Mouse (Mus musculus): ENCODE data around the gene Klrb1a. TPM values are rescaled to one million over a fixed set of nuclear protein-coding genes. Genes with fewer than 3 reads are reported as not detected.

Klrb1a gene
- polyA plus RNA-seq, 1 experiment, result 0.29 TPM

DNA sequence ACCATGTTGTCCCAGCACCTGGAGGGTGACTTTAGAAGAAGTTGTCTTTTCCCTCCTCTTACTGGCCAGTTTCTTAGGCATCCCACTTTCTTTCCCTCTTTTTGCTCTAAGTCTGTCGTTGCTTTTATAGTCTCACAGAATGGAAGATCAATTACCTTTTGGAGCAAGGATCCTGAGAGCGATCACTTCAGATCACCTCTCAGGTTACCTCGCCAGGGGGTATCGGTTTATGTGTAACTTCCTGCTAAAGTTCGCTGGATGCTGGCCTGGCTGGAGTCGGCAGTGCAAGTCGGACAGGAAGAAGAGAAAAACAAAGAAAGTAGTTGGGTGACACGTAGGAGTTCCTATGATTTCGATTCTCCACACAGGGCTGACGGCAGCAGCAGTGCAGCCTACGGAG lies 41.8 kb downstream of the Klrb1a start, which contains the start of gene A2ml1:
Gene A2ml1, minus strand, starts transcription at position 101 of the 400 bp plus-strand sequence.
- Histone ChIP-seq H3K79me2 (ENCODE audit: control insufficient read depth, insufficient read depth) (no peaks in the 10 kb centered on the region), H3ac (ENCODE audit: control insufficient read depth, insufficient read length) (no peak within 1 kb of the TSS), H3K36me3 (ENCODE audit: control insufficient read depth, insufficient read depth) (no peaks in the 10 kb centered on the region), H3K4me3 (no peak within 1 kb of the TSS), H3K27me3 (ENCODE audit: control insufficient read depth, insufficient read depth, insufficient read length) (no peaks in the 10 kb centered on the region), H3K4me2 (ENCODE audit: low read depth) (no peak within 1 kb of the TSS)
- TF ChIP-seq MYOD1 (IDR thresholded peaks at IDR 0.05; ENCODE audit: control insufficient read depth in 1 of 3, insufficient read length in 2 of 3, low read depth in 2 of 3) (no peak), CEBPB (IDR thresholded peaks at IDR 0.05; ENCODE audit: insufficient read depth, poor library complexity, severe bottlenecking) (no peak), USF1 (IDR thresholded peaks at IDR 0.05; ENCODE audit: low read depth) (no peak)

DNA sequence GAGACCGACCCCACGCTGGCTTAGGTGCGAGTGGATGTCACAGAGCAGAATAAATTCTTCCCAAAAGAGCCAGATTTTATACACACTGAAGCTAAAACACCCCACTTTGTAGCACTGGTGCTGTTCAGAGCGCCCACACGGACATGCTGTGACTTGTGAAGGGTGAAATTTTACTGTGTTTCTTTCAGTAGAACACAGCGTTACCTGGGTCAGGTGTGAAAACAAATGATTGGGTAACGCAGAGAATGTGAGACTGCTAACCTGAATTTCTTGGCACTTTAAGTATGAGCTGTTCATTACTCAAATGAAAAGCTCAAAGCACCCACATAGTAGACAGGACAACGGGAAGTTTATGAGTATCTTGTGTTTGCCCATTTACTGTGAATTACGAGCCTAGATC lies 46.0 kb downstream of the Klrb1a start:
- no peaks in the 10 kb centered on the region for H3K79me2 ChIP-seq (ENCODE audit: control insufficient read depth, insufficient read depth)
- H3K4me2 ChIP-seq (ENCODE audit: low read depth), result no peak overlapping the region
- H3K36me3 ChIP-seq (ENCODE audit: control insufficient read depth, insufficient read depth), result no peaks in the 10 kb centered on the region
- no peak for TF ChIP-seq TCF3 (IDR thresholded peaks at IDR 0.05; ENCODE audit: insufficient read length, low read depth)
- TF ChIP-seq MYOD1 (IDR thresholded peaks at IDR 0.05; ENCODE audit: control insufficient read depth in 1 of 3, insufficient read length in 2 of 3, low read depth in 2 of 3), result no peak
- no peak for TF ChIP-seq USF1 (IDR thresholded peaks at IDR 0.05; ENCODE audit: low read depth)
- TF ChIP-seq REST (IDR thresholded peaks at IDR 0.05; ENCODE audit: insufficient read depth, insufficient read length), result no peak
- TF ChIP-seq POLR2AphosphoS2 (IDR thresholded peaks at IDR 0.05; ENCODE audit: insufficient read length, low read depth), result no peak
- no peak for TF ChIP-seq CEBPB (IDR thresholded peaks at IDR 0.05; ENCODE audit: insufficient read depth, poor library complexity, severe bottlenecking)
- no peak for TF ChIP-seq E2F4 (IDR thresholded peaks at IDR 0.05; ENCODE audit: insufficient read depth)
- TF ChIP-seq SRF (IDR thresholded peaks at IDR 0.05; ENCODE audit: control insufficient read depth, insufficient read length, low read depth), result no peak
- no peak for TF ChIP-seq MAX (IDR thresholded peaks at IDR 0.05; ENCODE audit: low read depth)
- no peak for TF ChIP-seq POLR2A (IDR thresholded peaks at IDR 0.05; ENCODE audit: insufficient read length, low read depth)
- TF ChIP-seq TCF12 (IDR thresholded peaks at IDR 0.05; ENCODE audit: insufficient read depth, poor library complexity, severe bottlenecking), result no peak
- TF ChIP-seq MYOG (IDR thresholded peaks at IDR 0.05; ENCODE audit: control insufficient read depth in 1 of 3, insufficient read depth in 1 of 3, insufficient read length in 2 of 3, low read depth in 2 of 3), result no peak
- no peaks in the 10 kb centered on the region for H3K27me3 ChIP-seq (ENCODE audit: control insufficient read depth, insufficient read depth, insufficient read length)
- no peak overlapping the region for H3K4me3 ChIP-seq
- H3ac ChIP-seq (ENCODE audit: control insufficient read depth, insufficient read length), result no peak overlapping the region

DNA sequence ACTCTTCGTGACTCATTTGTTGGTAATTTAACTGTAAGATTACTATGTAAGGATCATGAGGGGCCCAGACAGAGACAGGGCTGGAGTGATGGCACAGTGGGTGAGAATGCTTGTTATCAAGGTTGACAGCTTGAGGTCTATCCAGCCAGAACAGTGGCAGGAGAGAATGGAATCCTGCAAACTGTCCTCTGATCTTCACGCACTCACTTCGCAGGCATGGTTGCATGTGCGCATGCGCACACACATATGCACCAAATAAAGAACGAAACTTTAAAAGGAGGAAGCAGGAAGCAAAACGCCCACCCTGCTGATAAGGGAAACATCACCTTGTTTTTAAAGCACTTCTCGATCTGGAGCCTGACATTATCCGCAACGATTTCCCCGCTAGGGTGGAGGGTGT lies 56.7 kb downstream of the Klrb1a start:
- Histone ChIP-seq H3K4me2 (ENCODE audit: low read depth) (no peak overlapping the region), H3ac (ENCODE audit: control insufficient read depth, insufficient read length) (no peak overlapping the region), H3K36me3 (ENCODE audit: control insufficient read depth, insufficient read depth) (no peaks in the 10 kb centered on the region), H3K4me3 (no peak overlapping the region), H3K79me2 (ENCODE audit: control insufficient read depth, insufficient read depth) (no peaks in the 10 kb centered on the region), H3K27me3 (ENCODE audit: control insufficient read depth, insufficient read depth, insufficient read length) (no peaks in the 10 kb centered on the region)
- TF ChIP-seq E2F4 (IDR thresholded peaks at IDR 0.05; ENCODE audit: insufficient read depth) (no peak), MYOG (IDR thresholded peaks at IDR 0.05; ENCODE audit: control insufficient read depth in 1 of 3, insufficient read depth in 1 of 3, insufficient read length in 2 of 3, low read depth in 2 of 3) (no peak), TCF3 (IDR thresholded peaks at IDR 0.05; ENCODE audit: insufficient read length, low read depth) (no peak), MYOD1 (IDR thresholded peaks at IDR 0.05; ENCODE audit: control insufficient read depth in 1 of 3, insufficient read length in 2 of 3, low read depth in 2 of 3) (no peak), USF1 (IDR thresholded peaks at IDR 0.05; ENCODE audit: low read depth) (no peak), SRF (IDR thresholded peaks at IDR 0.05; ENCODE audit: control insufficient read depth, insufficient read length, low read depth) (no peak), MAX (IDR thresholded peaks at IDR 0.05; ENCODE audit: low read depth) (no peak), REST (IDR thresholded peaks at IDR 0.05; ENCODE audit: insufficient read depth, insufficient read length) (no peak), TCF12 (IDR thresholded peaks at IDR 0.05; ENCODE audit: insufficient read depth, poor library complexity, severe bottlenecking) (no peak), CEBPB (IDR thresholded peaks at IDR 0.05; ENCODE audit: insufficient read depth, poor library complexity, severe bottlenecking) (no peak), POLR2A (IDR thresholded peaks at IDR 0.05; ENCODE audit: insufficient read length, low read depth) (no peak), POLR2AphosphoS2 (IDR thresholded peaks at IDR 0.05; ENCODE audit: insufficient read length, low read depth) (no peak)

Other genes starting within 250 kb of the Klrb1a start
- 0.13 TPM for gene Tex52, start 248.1 kb downstream of the Klrb1a start, polyA plus RNA-seq (2012; fragmentation: generic; extraction: Trizol)
- gene Gm44596, start 248.0 kb downstream of the Klrb1a start, polyA plus RNA-seq (2012; fragmentation: generic; extraction: Trizol), result not detected
- 1.1 TPM for gene Nrip2, start 224.2 kb downstream of the Klrb1a start, polyA plus RNA-seq (2012; fragmentation: generic; extraction: Trizol)
- 32.6 TPM for gene Itfg2, start 198.6 kb downstream of the Klrb1a start, polyA plus RNA-seq (2012; fragmentation: generic; extraction: Trizol)
- 224 TPM for gene Fkbp4, start 184.9 kb downstream of the Klrb1a start, polyA plus RNA-seq (2012; fragmentation: generic; extraction: Trizol)
- not detected for gene Pzp, start 96.8 kb downstream of the Klrb1a start, polyA plus RNA-seq (2012; fragmentation: generic; extraction: Trizol)
- gene A2ml1, start 41.9 kb downstream of the Klrb1a start, polyA plus RNA-seq (2012; fragmentation: generic; extraction: Trizol), result not detected
- gene Clec2h, start 38.9 kb upstream of the Klrb1a start, polyA plus RNA-seq (2012; fragmentation: generic; extraction: Trizol), result not detected
- gene Klrb1, start 99.5 kb upstream of the Klrb1a start, polyA plus RNA-seq (2012; fragmentation: generic; extraction: Trizol), result not detected
- gene Klrb1c, start 165.7 kb upstream of the Klrb1a start, polyA plus RNA-seq (2012; fragmentation: generic; extraction: Trizol), result not detected
- gene Gm44511, start 202.8 kb upstream of the Klrb1a start, polyA plus RNA-seq (2012; fragmentation: generic; extraction: Trizol), result not detected
- not detected for gene Klrb1b, start 202.8 kb upstream of the Klrb1a start, polyA plus RNA-seq (2012; fragmentation: generic; extraction: Trizol)

Data from myocyte (in vitro differentiated cells).